Comparison of ENCODE assay signal across 8 mouse cellular contexts in the genomic region with DNA sequence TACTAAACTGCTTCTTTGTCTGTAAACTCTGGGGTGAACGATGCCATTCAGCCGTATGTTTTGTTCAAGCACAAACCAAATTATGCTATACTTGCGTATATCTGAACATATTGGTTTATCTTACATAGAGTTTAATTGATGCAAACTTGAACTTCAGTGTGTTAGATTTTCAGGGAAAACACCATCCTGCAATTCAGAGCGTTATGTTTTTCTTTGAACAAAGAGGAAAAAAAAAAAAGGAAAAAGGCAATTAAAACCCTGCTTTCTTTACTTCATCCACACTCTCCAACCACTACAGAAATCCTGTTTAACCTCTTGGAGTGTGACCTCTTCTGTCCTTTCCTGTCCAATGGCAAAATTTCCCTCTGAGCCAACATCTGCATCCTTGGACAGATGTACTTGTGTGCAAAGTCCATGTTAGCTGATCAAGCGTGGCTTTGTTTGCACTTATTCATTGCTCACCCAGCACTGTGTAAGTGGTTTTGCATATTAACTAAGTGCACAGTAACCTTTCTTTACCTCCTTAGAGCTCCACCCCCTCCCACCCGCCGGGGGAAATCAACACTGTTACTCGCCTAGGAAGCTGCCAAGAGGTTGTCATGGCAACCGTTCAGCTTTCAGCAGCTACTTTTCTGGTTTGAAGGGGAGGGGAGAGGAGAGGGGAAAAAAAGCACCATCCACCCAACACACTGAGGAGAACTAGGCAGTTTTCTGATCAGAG.
A peak's percentile ranks its signal among the peaks of the same experiment; 100 is the strongest.
DNase-seq lines count a peak whose midpoint lies in the region.

No protein-coding gene starts in this region.

- intact Hi-C loops in gastrocnemius, postnatal 14 days (cut with DNase I; ENCODE audit: low total_unique reads): no loop called here
- intact Hi-C loops in left cerebral cortex, postnatal 14 days (cut with DNase I): no loop called here

- peak; percentile 73 for DNase-seq in WW6 (ENCODE audit: low read depth, low spot score)
- peak; percentile 55 to 81 for DNase-seq in cerebellum, postnatal 25 days
- peak; percentile 46 for DNase-seq in gastrocnemius, postnatal 14 days
- DNase-seq in kidney, adult 11 months: peak; percentile 94
- peak; percentile 93 to 97 for DNase-seq in left cerebral cortex, postnatal 14 days (ENCODE audit: low spot score in 2 of 2)
- peak; percentile 94 for DNase-seq in mesoderm, embryonic 11.5 days (ENCODE audit: low read depth, low spot score)
- DNase-seq in right cerebral cortex, postnatal 25 days: peak; percentile 85
- no peak for DNase-seq in urinary bladder, adult 2 months (ENCODE audit: low spot score)
